8 mouse cellular contexts compared by ENCODE assay signal in the genomic region with DNA sequence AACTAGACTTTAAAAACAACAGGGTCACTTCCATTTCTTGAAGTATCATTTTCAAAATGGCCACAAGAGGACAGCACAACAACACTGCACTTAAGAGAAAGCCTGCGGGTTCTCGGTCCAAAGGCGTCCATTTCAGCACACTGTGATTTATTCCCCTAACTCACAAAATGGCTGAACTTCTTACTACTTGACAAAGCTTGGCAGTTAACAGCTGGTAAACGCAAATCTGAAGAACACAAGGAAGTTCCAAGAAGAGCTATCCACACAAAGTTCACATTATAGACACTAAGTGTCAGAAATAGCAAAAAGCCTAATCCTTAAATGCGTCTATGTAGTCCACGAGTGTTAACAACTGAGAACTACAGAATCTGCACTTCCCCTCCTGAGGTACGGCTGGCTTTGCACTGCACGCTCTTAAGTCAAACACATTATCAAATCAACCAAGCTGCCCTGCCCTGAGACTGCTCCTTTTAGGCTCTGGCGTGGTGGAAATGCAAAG. TPM values are rescaled to one million over a fixed set of nuclear protein-coding genes. Genes with fewer than 3 reads are reported as not detected.
DNase-seq lines count a peak whose midpoint lies in the region; ATAC-seq and TF ChIP-seq lines count a peak whose summit lies in the region.

No protein-coding gene starts in this region.

- peak overlapping the region; percentile 61 for H3K9ac ChIP-seq in heart, embryonic 12.5 days
- peak overlapping the region; percentile 35; the same call in 1 of the 2 replicates for H3K9ac ChIP-seq in kidney, postnatal 0 days (ENCODE audit: low read depth, low read length)
- no peak overlapping the region for H3K9ac ChIP-seq in lung, embryonic 14.5 days
- no peak overlapping the region; the same call in 1 of the 2 replicates for H3K9ac ChIP-seq in neural tube, embryonic 14.5 days (replicated peaks; ENCODE audit: low read depth, low read length)

- no peak overlapping the region for H3ac ChIP-seq in C2C12 (ENCODE audit: control insufficient read depth, insufficient read length, low read depth)

- peak; percentile 89 for DNase-seq in NIH3T3 (ENCODE audit: low read depth)
- DNase-seq in embryo, embryonic 11 days: peak; percentile 88
- DNase-seq in kidney, postnatal 0 days (ENCODE audit: low spot score): peak; percentile 98
- peak; percentile 93 for DNase-seq in lung, embryonic 14.5 days
- no peak for DNase-seq in urinary bladder, postnatal 25 days (ENCODE audit: low spot score)

- peak overlapping the region; percentile 20; the same call in 1 of the 2 replicates for H3K4me2 ChIP-seq in heart, embryonic 12.5 days
- peak overlapping the region; percentile 36; the same call in 1 of the 2 replicates for H3K4me2 ChIP-seq in kidney, postnatal 0 days (ENCODE audit: low read length)
- 0 out of 2 replicates have a peak overlapping the region, but pooled peaks have one; percentile 21 for H3K4me2 ChIP-seq in lung, embryonic 14.5 days
- H3K4me2 ChIP-seq in neural tube, embryonic 14.5 days (ENCODE audit: low read depth, low read length): peak overlapping the region; percentile 2; the same call in 1 of the 2 replicates

- peaks cover 41% of the 10 kb centered on the region for H3K36me3 ChIP-seq in C2C12 (ENCODE audit: control insufficient read depth, insufficient read depth)
- peaks cover 46% of the 10 kb centered on the region for H3K36me3 ChIP-seq in heart, embryonic 12.5 days
- peaks cover 10% of the 10 kb centered on the region; the same call in 1 of the 2 replicates for H3K36me3 ChIP-seq in kidney, postnatal 0 days (ENCODE audit: insufficient read depth, low read length)
- H3K36me3 ChIP-seq in lung, embryonic 14.5 days (ENCODE audit: insufficient read depth): peaks cover 50% of the 10 kb centered on the region
- H3K36me3 ChIP-seq in neural tube, embryonic 14.5 days (ENCODE audit: control insufficient read depth, insufficient read depth, low read length): no peaks in the 10 kb centered on the region

- 0 out of 2 replicates have a peak, but pooled peaks have one; percentile 51 for ATAC-seq in heart, embryonic 12.5 days (ENCODE audit: insufficient number of reproducible peaks, low FRiP score)
- ATAC-seq in kidney, postnatal 0 days (replicated peaks; ENCODE audit: low FRiP score, low read depth): peak; percentile 70; the same call in 1 of the 2 replicates
- ATAC-seq in lung, embryonic 14.5 days (ENCODE audit: insufficient read depth): peak; percentile 78
- ATAC-seq in neural tube, embryonic 14.5 days (ENCODE audit: low read depth): peak; percentile 57; the same call in 1 of the 2 replicates

- H3K9me3 ChIP-seq in heart, embryonic 12.5 days (replicated peaks): no peaks in the 10 kb centered on the region
- H3K9me3 ChIP-seq in kidney, postnatal 0 days (replicated peaks; ENCODE audit: low read length): no peaks in the 10 kb centered on the region
- H3K9me3 ChIP-seq in lung, embryonic 14.5 days (ENCODE audit: low read depth, low read length): no peaks in the 10 kb centered on the region
- no peaks in the 10 kb centered on the region for H3K9me3 ChIP-seq in neural tube, embryonic 14.5 days (ENCODE audit: control insufficient read depth, low read length)

- 30% methylated on average over 9 of the region's 9 CpGs for WGBS in heart, embryonic 12.5 days
- WGBS in kidney, postnatal 0 days: 20% methylated on average over 9 of the region's 9 CpGs
- WGBS in lung, embryonic 14.5 days: 22% methylated on average over 9 of the region's 9 CpGs
- 39% methylated on average over 9 of the region's 9 CpGs for WGBS in neural tube, embryonic 14.5 days

- no peaks in the 10 kb centered on the region for H3K27me3 ChIP-seq in C2C12 (ENCODE audit: control insufficient read depth, insufficient read depth, insufficient read length)
- no peaks in the 10 kb centered on the region for H3K27me3 ChIP-seq in heart, embryonic 12.5 days (replicated peaks)
- H3K27me3 ChIP-seq in kidney, postnatal 0 days (ENCODE audit: insufficient read depth, low read length): no peaks in the 10 kb centered on the region
- no peaks in the 10 kb centered on the region for H3K27me3 ChIP-seq in lung, embryonic 14.5 days (ENCODE audit: insufficient read depth, low read length)
- no peaks in the 10 kb centered on the region for H3K27me3 ChIP-seq in neural tube, embryonic 14.5 days (ENCODE audit: control insufficient read depth, insufficient read depth, low read length)

- TF ChIP-seq CTCF in C2C12 (IDR thresholded peaks at IDR 0.05; ENCODE audit: control insufficient read depth, insufficient read depth, insufficient read length): peak; percentile 11
- peak; percentile 95 for TF ChIP-seq CTCF in kidney, postnatal 0 days (IDR thresholded peaks at IDR 0.05; ENCODE audit: low read depth)
- peak; percentile 86 for TF ChIP-seq CTCF in lung, embryonic 14.5 days (IDR thresholded peaks at IDR 0.05; ENCODE audit: low read depth)

- peaks cover 34% of the 10 kb centered on the region for H3K4me1 ChIP-seq in heart, embryonic 12.5 days (replicated peaks)
- peaks cover 14% of the 10 kb centered on the region for H3K4me1 ChIP-seq in kidney, postnatal 0 days (replicated peaks; ENCODE audit: insufficient read depth, low read length)
- no peaks in the 10 kb centered on the region for H3K4me1 ChIP-seq in lung, embryonic 14.5 days (ENCODE audit: insufficient read depth)
- peaks cover 12% of the 10 kb centered on the region for H3K4me1 ChIP-seq in neural tube, embryonic 14.5 days (ENCODE audit: control insufficient read depth, insufficient read depth, low read length)

- H3K79me2 ChIP-seq in C2C12 (ENCODE audit: control insufficient read depth, insufficient read depth): peaks cover 97% of the 10 kb centered on the region

- peak overlapping the region; percentile 87 for H3K27ac ChIP-seq in heart, embryonic 12.5 days (ENCODE audit: poor library complexity, severe bottlenecking)
- peak overlapping the region; percentile 94 for H3K27ac ChIP-seq in kidney, postnatal 0 days
- H3K27ac ChIP-seq in lung, embryonic 14.5 days (ENCODE audit: low read depth): peak overlapping the region; percentile 81
- H3K27ac ChIP-seq in neural tube, embryonic 14.5 days (ENCODE audit: low read depth, low read length): peak overlapping the region; percentile 86

- peaks cover 64% of the 10 kb centered on the region for H3K79me3 ChIP-seq in C2C12 (ENCODE audit: low read depth)

- no peak overlapping the region for H3K4me3 ChIP-seq in C2C12 (ENCODE audit: insufficient read depth, poor library complexity, severe bottlenecking)
- no peak overlapping the region for H3K4me3 ChIP-seq in heart, embryonic 12.5 days
- H3K4me3 ChIP-seq in kidney, postnatal 0 days (replicated peaks; ENCODE audit: low read depth, low read length): no peak overlapping the region
- no peak overlapping the region for H3K4me3 ChIP-seq in lung, embryonic 14.5 days (ENCODE audit: low read depth, low read length)
- no peak overlapping the region for H3K4me3 ChIP-seq in neural tube, embryonic 14.5 days (ENCODE audit: low read depth, low read length)

TF ChIP-seq in C2C12, 6 proteins besides CTCF, POLR2A, EP300 and RAD21:
- TF ChIP-seq MAX (IDR thresholded peaks at IDR 0.05): no peak
- no peak for TF ChIP-seq FOSL1 (IDR thresholded peaks at IDR 0.05; ENCODE audit: insufficient read depth, low read length, poor library complexity, severe bottlenecking)
- TF ChIP-seq MYOG (IDR thresholded peaks at IDR 0.05; ENCODE audit: control insufficient read depth, extremely low read depth, insufficient read length): no peak
- no peak for TF ChIP-seq USF1 (IDR thresholded peaks at IDR 0.05; ENCODE audit: low read depth)
- no peak for TF ChIP-seq MYOD1 (IDR thresholded peaks at IDR 0.05; ENCODE audit: control insufficient read depth, insufficient read length, low read depth)
- no peak for TF ChIP-seq CEBPB (IDR thresholded peaks at IDR 0.05; ENCODE audit: low read depth)

RNA-seq across cellular contexts. Expression of a gene that starts 17.1 kb away (rescaled TPM):
- polyA plus RNA-seq in C2C12 (2012; fragmentation: generic; extraction: Trizol): 5.8 TPM
- polyA plus RNA-seq in heart, embryonic 12.5 days (2016; fragmentation: Nextera tagmentation; extraction: Ambion mirVana): 48.5 and 50.4 TPM in 2 replicates
- polyA plus RNA-seq in kidney, postnatal 0 days (2015; fragmentation: Nextera tagmentation; extraction: Ambion mirVana): 41.6 and 44.1 TPM in 2 replicates
- polyA plus RNA-seq in lung, embryonic 14.5 days (2014; fragmentation: Nextera tagmentation; extraction: Ambion mirVana): 58.7 and 62.1 TPM in 2 replicates
- polyA plus RNA-seq in neural tube, embryonic 14.5 days (2014; fragmentation: Nextera tagmentation; extraction: Ambion mirVana): 41.8 and 45.5 TPM in 2 replicates

Comparison
In these comparisons a context has a peak if more than half of its experiments do, and no peak if none do; other contexts are left out.
1. CTCF ChIP-seq: peak in every context shown above with its lines; median percentile 95 in kidney, postnatal 0 days; 86 in lung, embryonic 14.5 days; 11 in C2C12.
2. H3K9ac ChIP-seq: peak in heart, embryonic 12.5 days (single experiment) and kidney, postnatal 0 days (single experiment); none in lung, embryonic 14.5 days (single experiment) and neural tube, embryonic 14.5 days (single experiment).
3. Peak in every context shown above with its lines, with median percentiles within 50 percentile points of each other: ATAC-seq, H3K27ac ChIP-seq and H3K4me2 ChIP-seq.